ENCODE assay signal across 9 mouse cellular contexts in genomic region chr5:134550836-134551232, GRCm38 (mm10). TPM values are rescaled to one million over a fixed set of nuclear protein-coding genes. Genes with fewer than 3 reads are reported as not detected.
A peak's percentile ranks its signal among the peaks of the same experiment; 100 is the strongest.
DNase-seq lines count a peak whose midpoint lies in the region; ATAC-seq and TF ChIP-seq lines count a peak whose summit lies in the region.
"Had no signal": no experiment of that assay in that cellular context is flagged by ENCODE, and none has a peak within 500 bp of the region (broad histone marks: within the 10 kb centered on the region; RNA-seq: fewer than 3 reads in every experiment).

No protein-coding gene starts in this region.

- WGBS in intestine, embryonic 15.5 days, result 7% methylated on average over 6 of the region's 6 CpGs

- H3ac ChIP-seq in myocyte (ENCODE audit: control insufficient read depth, insufficient read length), result peak overlapping the region; percentile 44

- H3K9ac ChIP-seq in intestine, embryonic 15.5 days, result peak overlapping the region; percentile 94

- ATAC-seq in cerebellum, adult (ENCODE audit: insufficient number of reproducible peaks, low FRiP score, low TSS enrichment), result no peak
- ATAC-seq in intestine, embryonic 15.5 days, result peak; percentile 42

- peaks cover 54% of the 10 kb centered on the region for H3K4me1 ChIP-seq in intestine, embryonic 15.5 days (replicated peaks)

- H3K79me2 ChIP-seq in myocyte (ENCODE audit: control insufficient read depth, insufficient read depth), result peaks cover 43% of the 10 kb centered on the region

- peak overlapping the region; percentile 87 for H3K4me3 ChIP-seq in intestine, embryonic 15.5 days (replicated peaks)
- peak overlapping the region; percentile 56 for H3K4me3 ChIP-seq in myocyte

- H3K27ac ChIP-seq in intestine, embryonic 15.5 days, result peak overlapping the region; percentile 98

- no peaks in the 10 kb centered on the region for H3K27me3 ChIP-seq in intestine, embryonic 15.5 days (replicated peaks)
- no peaks in the 10 kb centered on the region for H3K27me3 ChIP-seq in myocyte (ENCODE audit: control insufficient read depth, insufficient read depth, insufficient read length)

- H3K36me3 ChIP-seq in intestine, embryonic 15.5 days, result no peaks in the 10 kb centered on the region
- no peaks in the 10 kb centered on the region for H3K36me3 ChIP-seq in myocyte (ENCODE audit: control insufficient read depth, insufficient read depth)

- DNase-seq in cerebellum, adult 11 months, result peak; percentile 36
- peak; percentile 10 for DNase-seq in retina, embryonic 14.5 days (ENCODE audit: low spot score)
- DNase-seq in retina, postnatal 1 day, result no peak
- DNase-seq in frontal cortex, postnatal 14 days (ENCODE audit: low spot score in 2 of 2), result no peak
- no peak for DNase-seq in gastrocnemius, postnatal 10 days

- TF ChIP-seq POLR2A in myocyte (IDR thresholded peaks at IDR 0.05; ENCODE audit: insufficient read length, low read depth), result no peak

- no peaks in the 10 kb centered on the region for H3K9me3 ChIP-seq in intestine, embryonic 15.5 days

- H3K4me2 ChIP-seq in intestine, embryonic 15.5 days (replicated peaks), result peak overlapping the region; percentile 76
- peak overlapping the region; percentile 86 for H3K4me2 ChIP-seq in myocyte (ENCODE audit: low read depth)

TF ChIP-seq in myocyte, 11 proteins besides CTCF, POLR2A, EP300 and RAD21:
- TF ChIP-seq REST (IDR thresholded peaks at IDR 0.05; ENCODE audit: insufficient read depth, insufficient read length) (no peak), USF1 (IDR thresholded peaks at IDR 0.05; ENCODE audit: low read depth) (peak; percentile 2)

RNA-seq across cellular contexts. Expression of gene Clip2, which starts 1.4 kb away (rescaled TPM):
- polyA plus RNA-seq in intestine, embryonic 15.5 days (2015; fragmentation: Nextera tagmentation; extraction: Ambion mirVana), result 3.6 and 3.9 TPM in 2 replicates
- polyA plus RNA-seq in myocyte (2012; fragmentation: generic; extraction: Trizol), result 14.2 TPM
- 10 to 100 TPM; 10.1 to 12.8 TPM for total RNA-seq in gastrocnemius, postnatal 10 days (2021)

RNA-seq across cellular contexts. Expression of gene Syna, which starts 9.1 kb away (rescaled TPM):
- polyA plus RNA-seq in intestine, embryonic 15.5 days (2015; fragmentation: Nextera tagmentation; extraction: Ambion mirVana), result 0.06 and 0.10 TPM in 2 replicates
- polyA plus RNA-seq in myocyte (2012; fragmentation: generic; extraction: Trizol), result 0.19 TPM
- under 1 TPM; 0.14 to 0.16 TPM for total RNA-seq in gastrocnemius, postnatal 10 days (2021)
- total RNA-seq: heart, postnatal 10 days had no signal

RNA-seq across cellular contexts. Expression of gene Rfc2, which starts 30.3 kb away (rescaled TPM):
- polyA plus RNA-seq in intestine, embryonic 15.5 days (2015; fragmentation: Nextera tagmentation; extraction: Ambion mirVana), result 245 and 247 TPM in 2 replicates
- 69.3 TPM for polyA plus RNA-seq in myocyte (2012; fragmentation: generic; extraction: Trizol)
- total RNA-seq in gastrocnemius, postnatal 10 days (2021), result 10 to 100 TPM; 18.8 to 25.7 TPM

Comparison
In these comparisons a context has a peak if more than half of its experiments do, and no peak if none do; other contexts are left out.
1. DNase-seq: peak in cerebellum, adult 11 months (single experiment) and retina, embryonic 14.5 days (single experiment); none in retina, postnatal 1 day (single experiment), frontal cortex, postnatal 14 days (0 of 2) and gastrocnemius, postnatal 10 days (single experiment).